Mouse (Mus musculus) limb, embryonic 13.5 days (tissue): ENCODE results near the gene Degs2. TPM values are rescaled to one million over a fixed set of nuclear protein-coding genes. Genes with fewer than 3 reads are reported as not detected.

Source experiments
- ATAC-seq: fragments of 200-750 bp; cut with Nextera tagmentation; 2 replicates; pipeline ENCODE4 v1.8.0; 2017; ENCODE audit warnings: low read depth, moderate number of reproducible peaks, moderate TSS enrichment; ENCODE audit not compliant: low FRiP score
- H3K27ac ChIP-seq: fragments of 300-500 bp; sonication (generic); 2 replicates; pipeline ENCODE4 v1.5.1; 2015; ENCODE audit warnings: inconsistent platforms, mild to moderate bottlenecking, moderate library complexity
- H3K27me3 ChIP-seq: fragments of 300-500 bp; sonication (generic); 2 replicates; pipeline ENCODE4 v1.6.1; 2015; ENCODE audit warnings: mild to moderate bottlenecking, inconsistent platforms
- H3K36me3 ChIP-seq: fragments of 300-500 bp; sonication (generic); 2 replicates; pipeline ENCODE4 v1.6.1; 2015; ENCODE audit warnings: inconsistent platforms, mild to moderate bottlenecking, moderate library complexity
- H3K4me1 ChIP-seq: fragments of 300-500 bp; sonication (generic); 2 replicates; pipeline ENCODE4 v1.6.1; 2015; ENCODE audit warnings: inconsistent platforms
- H3K4me2 ChIP-seq: fragments of 300-500 bp; sonication (generic); replicated peaks from 2 replicates; pipeline ENCODE4 v1.6.1; 2015; ENCODE audit warnings: inconsistent platforms, mild to moderate bottlenecking, moderate library complexity
- H3K4me3 ChIP-seq: fragments of 300-500 bp; sonication (generic); 2 replicates; pipeline ENCODE4 v1.5.1; 2015; ENCODE audit warnings: moderate library complexity, mild to moderate bottlenecking, inconsistent platforms
- H3K9ac ChIP-seq: fragments of 300-500 bp; sonication (generic); 2 replicates; pipeline ENCODE4 v1.6.1; 2015; ENCODE audit warnings: mild to moderate bottlenecking, inconsistent platforms
- H3K9me3 ChIP-seq: fragments of 300-500 bp; sonication (generic); 2 replicates; pipeline ENCODE4 v1.6.1; 2016; ENCODE audit warnings: inconsistent platforms
- WGBS: fragments of 180-500 bp; shearing (Covaris S2); methylation state at CpG from one replicate; pipeline ENCODE4 v1.1.7; 2015; 5-methylcytosine and 5-hydroxymethylcytosine counted together
- polyA plus RNA-seq: library from polyadenylated mRNA; unstranded; fragments of >200 nt; fragmentation: Nextera tagmentation; extraction: Ambion mirVana; gene quantifications from 2 replicates; pipeline ENCODE4 v1.2.1, GENCODE M21; 2015

The Degs2 gene
- polyA plus RNA-seq, 1 experiment from 2014 or later = 1.9 TPM

DNA sequence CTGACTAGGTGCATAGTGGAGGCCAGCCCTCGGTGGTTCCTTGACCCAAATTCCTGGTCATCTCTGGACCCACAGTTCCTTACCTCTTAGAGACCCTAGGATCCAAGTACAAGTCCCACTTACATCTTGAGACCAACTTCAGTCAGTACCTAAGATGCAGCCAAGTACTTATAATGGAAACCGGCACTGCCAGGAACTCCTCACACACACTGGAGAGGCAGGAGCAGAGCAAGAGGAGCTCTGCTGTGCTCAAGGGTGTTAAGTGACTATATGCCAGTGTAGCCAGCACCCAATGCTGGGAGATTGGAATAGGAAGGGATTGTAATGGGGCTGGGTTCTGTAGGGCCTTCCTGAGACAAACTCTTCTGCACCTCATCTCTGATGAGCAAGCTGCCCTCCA lies 27.2 kb downstream of the Degs2 start:
- H3K4me3 ChIP-seq = no peak overlapping the region
- no peak overlapping the region for H3K27ac ChIP-seq
- ATAC-seq = no peak
- H3K9ac ChIP-seq = no peak overlapping the region
- no peaks in the 10 kb centered on the region for H3K9me3 ChIP-seq
- WGBS = 96% methylated on average over 2 of the region's 2 CpGs
- no peak overlapping the region for H3K4me2 ChIP-seq
- H3K27me3 ChIP-seq = no peaks in the 10 kb centered on the region
- no peaks in the 10 kb centered on the region for H3K4me1 ChIP-seq
- peaks cover 84% of the 10 kb centered on the region for H3K36me3 ChIP-seq

DNA sequence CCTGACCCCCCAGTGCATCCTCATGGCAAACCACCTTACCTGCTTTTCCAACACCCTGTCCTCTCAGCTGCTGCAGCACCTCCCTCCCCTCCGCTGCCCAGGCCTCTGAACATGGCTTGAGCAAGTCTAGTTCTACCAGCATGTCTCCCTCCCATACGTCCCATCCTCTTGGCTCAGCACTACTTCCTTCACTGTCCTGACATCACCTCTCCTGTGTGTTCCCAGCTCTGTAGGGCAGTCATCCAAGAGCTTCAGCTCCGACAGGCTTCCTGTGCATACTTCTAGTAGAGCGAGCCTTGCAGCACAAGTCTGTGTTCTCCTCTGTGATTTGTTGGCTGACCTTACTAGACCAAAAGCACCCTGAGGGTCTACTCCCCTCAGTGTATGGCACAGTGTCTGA lies 27.6 kb downstream of the Degs2 start:
- 91% methylated on average over 4 of the region's 4 CpGs for WGBS
- H3K4me2 ChIP-seq = no peak overlapping the region
- no peak overlapping the region for H3K9ac ChIP-seq
- H3K27ac ChIP-seq = no peak overlapping the region
- no peaks in the 10 kb centered on the region for H3K4me1 ChIP-seq
- no peaks in the 10 kb centered on the region for H3K9me3 ChIP-seq
- no peak overlapping the region for H3K4me3 ChIP-seq
- peaks cover 84% of the 10 kb centered on the region for H3K36me3 ChIP-seq
- no peaks in the 10 kb centered on the region for H3K27me3 ChIP-seq
- no peak for ATAC-seq

GRCm38 (mm10) chr12:108673546-108673945 lies 28.6 kb downstream of the Degs2 start:
- H3K36me3 ChIP-seq = peaks cover 83% of the 10 kb centered on the region
- no peaks in the 10 kb centered on the region for H3K4me1 ChIP-seq
- WGBS = 87% methylated on average over 3 of the region's 3 CpGs

GRCm38 (mm10) chr12:108672908-108673307 lies 29.2 kb downstream of the Degs2 start:
- whole genome bisulfite sequencing = 77% methylated on average over 4 of the region's 4 CpGs

More at GRCm38 (mm10) chr12:108673546-108673945, 28.6 kb downstream of the Degs2 start:
- Histone ChIP-seq H3K27ac (no peak overlapping the region), H3K4me3 (no peak overlapping the region), H3K27me3 (no peaks in the 10 kb centered on the region), H3K9ac (no peak overlapping the region), H3K9me3 (no peaks in the 10 kb centered on the region), H3K4me2 (no peak overlapping the region)
- ATAC-seq = no peak

DNA sequence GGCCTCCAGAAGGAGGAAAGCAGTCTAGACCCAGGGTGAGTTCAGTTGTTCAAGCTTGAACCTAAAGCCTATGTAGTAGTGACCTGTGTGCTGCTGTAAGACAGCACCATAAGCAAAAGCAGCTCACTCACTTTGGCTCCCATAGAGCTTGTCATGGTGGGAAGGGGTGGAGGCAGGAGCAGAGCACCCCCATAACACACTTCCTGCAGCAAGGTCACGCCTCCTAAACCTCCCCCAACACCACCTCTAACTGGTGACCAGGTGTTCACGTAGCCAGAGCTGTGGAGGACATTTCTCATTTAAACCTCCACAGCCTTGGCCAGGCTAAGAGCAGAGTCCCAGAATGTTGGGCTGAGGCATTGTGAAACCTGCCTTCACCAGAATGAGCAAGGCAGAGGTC lies 30.6 kb downstream of the Degs2 start:
- no peak overlapping the region for H3K27ac ChIP-seq
- H3K9ac ChIP-seq = no peak overlapping the region
- H3K9me3 ChIP-seq = no peaks in the 10 kb centered on the region
- H3K27me3 ChIP-seq = no peaks in the 10 kb centered on the region
- no peaks in the 10 kb centered on the region for H3K4me1 ChIP-seq
- no peak for ATAC-seq
- WGBS = 79% methylated on average over 2 of the region's 2 CpGs
- peaks cover 84% of the 10 kb centered on the region for H3K36me3 ChIP-seq
- H3K4me2 ChIP-seq = no peak overlapping the region
- H3K4me3 ChIP-seq = no peak overlapping the region

More at GRCm38 (mm10) chr12:108672908-108673307, 29.2 kb downstream of the Degs2 start:
- H3K27me3 ChIP-seq = no peaks in the 10 kb centered on the region
- H3K4me3 ChIP-seq = no peak overlapping the region
- no peak overlapping the region for H3K9ac ChIP-seq
- no peaks in the 10 kb centered on the region for H3K4me1 ChIP-seq
- H3K36me3 ChIP-seq = peaks cover 88% of the 10 kb centered on the region
- H3K4me2 ChIP-seq = no peak overlapping the region
- H3K27ac ChIP-seq = no peak overlapping the region
- ATAC-seq = no peak
- no peaks in the 10 kb centered on the region for H3K9me3 ChIP-seq

GRCm38 (mm10) chr12:108668606-108669235 lies 33.4 kb downstream of the Degs2 start:
- no peak overlapping the region for H3K9ac ChIP-seq
- 83% methylated on average over 8 of the region's 8 CpGs for WGBS
- no peak for ATAC-seq
- H3K4me2 ChIP-seq = no peak overlapping the region
- no peak overlapping the region for H3K4me3 ChIP-seq
- peaks cover 77% of the 10 kb centered on the region for H3K36me3 ChIP-seq
- no peaks in the 10 kb centered on the region for H3K4me1 ChIP-seq
- H3K27ac ChIP-seq = no peak overlapping the region
- H3K9me3 ChIP-seq = no peaks in the 10 kb centered on the region
- no peaks in the 10 kb centered on the region for H3K27me3 ChIP-seq

DNA sequence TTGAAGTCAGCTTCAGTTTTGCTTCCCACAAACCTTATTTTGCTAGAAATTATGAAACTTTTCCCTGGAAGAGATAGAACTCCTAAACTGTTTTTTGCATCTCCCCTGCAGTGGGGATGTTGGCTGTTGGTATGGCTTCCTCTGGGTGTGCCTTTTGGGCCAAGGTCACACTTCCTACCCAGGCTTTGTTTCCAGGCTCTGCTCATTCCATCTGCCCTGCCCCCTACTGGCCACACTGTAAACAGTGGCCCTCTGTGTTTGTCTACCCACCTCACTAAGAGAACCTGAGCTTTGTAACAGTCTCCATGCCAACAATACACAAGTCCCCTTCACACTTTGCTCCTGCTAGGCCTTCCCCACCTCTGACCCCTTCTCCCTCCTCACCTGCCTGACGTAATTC lies 44.8 kb downstream of the Degs2 start:
- Histone ChIP-seq H3K27me3 (no peaks in the 10 kb centered on the region), H3K4me3 (no peak overlapping the region), H3K27ac (no peak overlapping the region), H3K4me2 (no peak overlapping the region), H3K4me1 (no peaks in the 10 kb centered on the region), H3K36me3 (peaks cover 89% of the 10 kb centered on the region), H3K9ac (no peak overlapping the region), H3K9me3 (no peaks in the 10 kb centered on the region)
- 80% methylated on average over 1 of the region's 1 CpGs for WGBS
- no peak for ATAC-seq

- Histone ChIP-seq H3K9me3 (no peaks in the 10 kb centered on the region), H3K9ac (no peak overlapping the region)
- 86% methylated on average over 11 of the region's 11 CpGs for WGBS
These were observed 48.5 kb downstream of the Degs2 start for GRCm38 (mm10) chr12:108653358-108654335.

GRCm38 (mm10) chr12:108651053-108651660 lies 51.0 kb downstream of the Degs2 start:
- H3K36me3 ChIP-seq = peaks cover 72% of the 10 kb centered on the region
- no peak for ATAC-seq

More at GRCm38 (mm10) chr12:108653358-108654335, 48.5 kb downstream of the Degs2 start:
- H3K36me3 ChIP-seq = peaks cover 85% of the 10 kb centered on the region
- no peak overlapping the region for H3K4me3 ChIP-seq
- no peak overlapping the region for H3K4me2 ChIP-seq
- no peaks in the 10 kb centered on the region for H3K27me3 ChIP-seq
- H3K4me1 ChIP-seq = no peaks in the 10 kb centered on the region
- H3K27ac ChIP-seq = no peak overlapping the region
- no peak for ATAC-seq

GRCm38 (mm10) chr12:108647784-108648183 lies 54.3 kb downstream of the Degs2 start:
- no peak for ATAC-seq
- no peak overlapping the region for H3K27ac ChIP-seq
- peaks cover 45% of the 10 kb centered on the region for H3K36me3 ChIP-seq
- no peak overlapping the region for H3K4me3 ChIP-seq
- H3K9ac ChIP-seq = no peak overlapping the region
- peaks cover 5% of the 10 kb centered on the region; the same call in 1 of the 2 replicates for H3K4me1 ChIP-seq
- H3K4me2 ChIP-seq = no peak overlapping the region
- no peaks in the 10 kb centered on the region for H3K27me3 ChIP-seq
- H3K9me3 ChIP-seq = no peaks in the 10 kb centered on the region

More at GRCm38 (mm10) chr12:108651053-108651660, 51.0 kb downstream of the Degs2 start:
- Histone ChIP-seq H3K27ac (no peak overlapping the region), H3K4me1 (no peaks in the 10 kb centered on the region), H3K27me3 (no peaks in the 10 kb centered on the region), H3K9ac (no peak overlapping the region), H3K4me2 (no peak overlapping the region), H3K4me3 (no peak overlapping the region), H3K9me3 (no peaks in the 10 kb centered on the region)
- WGBS = 74% methylated on average over 7 of the region's 7 CpGs

GRCm38 (mm10) chr12:108646234-108646633 lies 55.9 kb downstream of the Degs2 start:
- Histone ChIP-seq H3K27ac (no peak overlapping the region), H3K36me3 (peaks cover 30% of the 10 kb centered on the region), H3K27me3 (no peaks in the 10 kb centered on the region), H3K4me3 (no peak overlapping the region), H3K9ac (no peak overlapping the region), H3K4me2 (no peak overlapping the region), H3K9me3 (no peaks in the 10 kb centered on the region), H3K4me1 (peaks cover 5% of the 10 kb centered on the region)
- ATAC-seq = no peak
- WGBS = 94% methylated on average over 1 of the region's 1 CpGs

GRCm38 (mm10) chr12:108642019-108642418 lies 60.1 kb downstream of the Degs2 start:
- no peak overlapping the region for H3K4me3 ChIP-seq
- H3K27ac ChIP-seq = no peak overlapping the region
- no peak overlapping the region for H3K9ac ChIP-seq
- H3K36me3 ChIP-seq = peaks cover 12% of the 10 kb centered on the region; the same call in 1 of the 2 replicates
- peaks cover 5% of the 10 kb centered on the region for H3K4me1 ChIP-seq
- H3K4me2 ChIP-seq = no peak overlapping the region
- no peaks in the 10 kb centered on the region for H3K9me3 ChIP-seq
- WGBS = 92% methylated on average over 3 of the region's 3 CpGs
- H3K27me3 ChIP-seq = no peaks in the 10 kb centered on the region
- ATAC-seq = no peak
